ENCODE assay signal across 8 mouse cellular contexts in genomic region chr1:164456731-164457130, GRCm38 (mm10). TPM values are rescaled to one million over a fixed set of nuclear protein-coding genes. Genes with fewer than 3 reads are reported as not detected.
A peak's percentile ranks its signal among the peaks of the same experiment; 100 is the strongest.
DNase-seq lines count a peak whose midpoint lies in the region; ATAC-seq lines count a peak whose summit lies in the region.

No protein-coding gene starts in this region.

- no peak for DNase-seq in heart, postnatal 36 days
- peak; percentile 16 for DNase-seq in CD4-positive helper T cell, adult 2 months (ENCODE audit: low read depth, low spot score)
- peak; percentile 57 to 73 for DNase-seq in cerebellum, postnatal 25 days
- DNase-seq in induced T-regulatory cell, adult 2 months (ENCODE audit: low read depth), result peak; percentile 6
- no peak for DNase-seq in c-Kit-positive CD71-positive TER-119-positive erythroid progenitor cells, embryonic 14.5 days (ENCODE audit: low spot score)

- 5% methylated on average over 8 of the region's 8 CpGs for WGBS in heart, embryonic 13.5 days
- WGBS in neural tube, embryonic 14.5 days, result 4% methylated on average over 8 of the region's 8 CpGs

- H3K4me1 ChIP-seq in heart, embryonic 13.5 days, result peaks cover 72% of the 10 kb centered on the region
- peaks cover 3% of the 10 kb centered on the region for H3K4me1 ChIP-seq in neural tube, embryonic 14.5 days (ENCODE audit: control insufficient read depth, insufficient read depth, low read length)

- H3K4me2 ChIP-seq in heart, embryonic 13.5 days, result peak overlapping the region; percentile 75
- peak overlapping the region; percentile 57 for H3K4me2 ChIP-seq in neural tube, embryonic 14.5 days (ENCODE audit: low read depth, low read length)

- no peak for ATAC-seq in heart, embryonic 13.5 days (ENCODE audit: extremely low read depth, insufficient number of reproducible peaks, low FRiP score, low TSS enrichment)
- ATAC-seq in neural tube, embryonic 14.5 days (ENCODE audit: low read depth), result no peak
- no peak for ATAC-seq in activated CD4-positive, CD25-positive, alpha-beta regulatory T cell, adult 4 months

- H3K27me3 ChIP-seq in heart, embryonic 13.5 days (replicated peaks), result peaks cover 26% of the 10 kb centered on the region
- H3K27me3 ChIP-seq in neural tube, embryonic 14.5 days (ENCODE audit: control insufficient read depth, insufficient read depth, low read length), result no peaks in the 10 kb centered on the region; the same call in 1 of the 2 replicates

- intact Hi-C loops in heart, postnatal 36 days (cut with DNase I), result loop anchor here (2.0 to 10.0 kb wide), 4 partner anchors 89 to 668 kb away; no protein-coding TSS in a partner anchor

- H3K27ac ChIP-seq in heart, embryonic 13.5 days (replicated peaks), result peak overlapping the region; percentile 98
- peak overlapping the region; percentile 94 for H3K27ac ChIP-seq in neural tube, embryonic 14.5 days (ENCODE audit: low read depth, low read length)

- peak overlapping the region; percentile 88 for H3K4me3 ChIP-seq in heart, embryonic 13.5 days
- H3K4me3 ChIP-seq in neural tube, embryonic 14.5 days (ENCODE audit: low read depth, low read length), result peak overlapping the region; percentile 73

- H3K9ac ChIP-seq in heart, embryonic 13.5 days, result peak overlapping the region; percentile 99
- peak overlapping the region; percentile 82 for H3K9ac ChIP-seq in neural tube, embryonic 14.5 days (replicated peaks; ENCODE audit: low read depth, low read length)

- H3K9me3 ChIP-seq in heart, embryonic 13.5 days, result no peaks in the 10 kb centered on the region
- H3K9me3 ChIP-seq in neural tube, embryonic 14.5 days (ENCODE audit: control insufficient read depth, low read length), result no peaks in the 10 kb centered on the region

- peaks cover 25% of the 10 kb centered on the region for H3K36me3 ChIP-seq in heart, embryonic 13.5 days
- peaks cover 7% of the 10 kb centered on the region for H3K36me3 ChIP-seq in neural tube, embryonic 14.5 days (ENCODE audit: control insufficient read depth, insufficient read depth, low read length)

RNA-seq across cellular contexts. Expression of gene Atp1b1, which starts 1.4 kb away (rescaled TPM):
- 293 and 324 TPM in 2 replicates for polyA plus RNA-seq in heart, embryonic 13.5 days (2015; fragmentation: Nextera tagmentation; extraction: Ambion mirVana)
- 100 to 1,000 TPM; 382 to 399 TPM for total RNA-seq in heart, postnatal 36 days (2021)
- 266 and 271 TPM in 2 replicates for polyA plus RNA-seq in neural tube, embryonic 14.5 days (2014; fragmentation: Nextera tagmentation; extraction: Ambion mirVana)
- polyA plus RNA-seq in activated CD4-positive, CD25-positive, alpha-beta regulatory T cell, adult 4 months (2017; shearing (Covaris generic)), result 1 to 10 TPM; 1.7 to 2.2 TPM

Comparison
In these comparisons a context has a peak if more than half of its experiments do, and no peak if none do; other contexts are left out.
1. DNase-seq: peak in CD4-positive helper T cell, adult 2 months (single experiment), cerebellum, postnatal 25 days (2 of 2) and induced T-regulatory cell, adult 2 months (single experiment); none in heart, postnatal 36 days (0 of 2) and c-Kit-positive CD71-positive TER-119-positive erythroid progenitor cells, embryonic 14.5 days (single experiment).
2. RNA of gene Atp1b1, which starts 1.4 kb away (polyA plus RNA-seq): 293 to 324 TPM in heart, embryonic 13.5 days and 266 to 271 TPM in neural tube, embryonic 14.5 days; 1.7 to 2.2 TPM in activated CD4-positive, CD25-positive, alpha-beta regulatory T cell, adult 4 months; every median in the first group is over 10 times any median in the second.